Mouse (Mus musculus) kidney, adult 18-20 months (tissue): ENCODE data around the gene Lnpk.

ENCODE experiments used
- DNase-seq: peaks from one replicate; pipeline ENCODE4 v3.0.0; 2021

The Lnpk gene

GRCm38 (mm10) chr2:74488443-74488842 lies 90.8 kb downstream of the Lnpk start:
- DNase-seq = no peak

DNA sequence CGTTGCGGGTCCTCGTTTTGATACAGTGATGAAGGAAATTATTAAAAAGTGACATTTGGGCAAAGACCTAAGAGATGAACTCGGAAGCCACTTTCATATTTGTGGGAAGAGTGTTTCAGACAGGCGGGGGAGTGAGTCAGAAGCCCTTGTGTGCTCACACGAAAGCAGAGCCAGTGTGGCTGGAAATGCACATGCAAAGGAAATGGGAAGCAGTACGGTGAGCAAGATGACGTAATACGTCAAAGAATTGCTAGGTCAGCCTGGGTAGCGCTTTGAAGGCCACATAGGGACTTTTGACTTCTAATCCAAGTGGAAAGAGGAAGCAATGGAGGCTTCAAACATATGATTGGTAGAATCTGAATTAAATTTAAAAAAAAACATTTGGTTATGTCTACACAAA lies 96.6 kb downstream of the Lnpk start:
- DNase-seq = no peak

- DNase-seq = no peak
These were observed 97.1 kb downstream of the Lnpk start for GRCm38 (mm10) chr2:74482086-74482485.
